Mouse (Mus musculus) kidney, embryonic 16.5 days (tissue): ENCODE data around the gene Gm7982. TPM values are rescaled to one million over a fixed set of nuclear protein-coding genes. Genes with fewer than 3 reads are reported as not detected.
"Not testable (repeated sequence)": the region's sequence is repeated elsewhere in the genome, so short reads cannot be mapped to it uniquely, and the experiment has no call there.

ENCODE experiments used
- ATAC-seq: fragments of 200-750 bp; cut with Nextera tagmentation; 2 replicates; pipeline ENCODE4 v1.8.0; 2017; ENCODE audit warnings: moderate TSS enrichment; ENCODE audit not compliant: low FRiP score, low TSS enrichment
- H3K27ac ChIP-seq: fragments of 300-500 bp; sonication (generic); 2 replicates; pipeline ENCODE4 v1.5.1; 2014; ENCODE audit warnings: low read length
- H3K27me3 ChIP-seq: fragments of 300-500 bp; sonication (generic); 2 replicates; pipeline ENCODE4 v1.6.1; 2014; ENCODE audit warnings: low read length, control low read depth, mixed read lengths; ENCODE audit not compliant: insufficient read depth
- H3K36me3 ChIP-seq: fragments of 300-500 bp; sonication (generic); 2 replicates; pipeline ENCODE4 v1.6.1; 2014; ENCODE audit warnings: low read length, control low read depth, mixed read lengths; ENCODE audit not compliant: insufficient read depth
- H3K4me1 ChIP-seq: fragments of 300-500 bp; sonication (generic); 2 replicates; pipeline ENCODE4 v1.6.1; 2014; ENCODE audit warnings: low read length, control low read depth, mixed read lengths; ENCODE audit not compliant: insufficient read depth
- H3K4me2 ChIP-seq: fragments of 300-500 bp; sonication (generic); replicated peaks from 2 replicates; pipeline ENCODE4 v1.6.1; 2014; ENCODE audit warnings: low read depth, low read length
- H3K4me3 ChIP-seq: fragments of 300-500 bp; sonication (generic); 2 replicates; pipeline ENCODE4 v1.5.1; 2014; ENCODE audit warnings: mild to moderate bottlenecking, low read length
- H3K9ac ChIP-seq: fragments of 300-500 bp; sonication (generic); replicated peaks from 2 replicates; pipeline ENCODE4 v1.6.1; 2014; ENCODE audit warnings: low read length
- H3K9me3 ChIP-seq: fragments of 300-500 bp; sonication (generic); 2 replicates; pipeline ENCODE4 v1.6.1; 2016; ENCODE audit warnings: low read length, control low read depth
- WGBS: fragments of 180-500 bp; shearing (Covaris S2); extraction: QIAGEN DNeasy Blood & Tissue Kit; methylation state at CpG from one replicate; pipeline ENCODE4 v1.1.7; 2014; 5-methylcytosine and 5-hydroxymethylcytosine counted together
- polyA plus RNA-seq: library from polyadenylated mRNA; unstranded; fragments of >200 nt; fragmentation: Nextera tagmentation; extraction: Ambion mirVana; gene quantifications from 2 replicates; pipeline ENCODE4 v1.2.1, GENCODE M21; 2015

The Gm7982 gene
- polyA plus RNA-seq, result not detected in 2 replicates

GRCm38 (mm10) chr5:95741714-95742113, at the start of gene Gm7982:
TSS of gene Gm7982 (plus strand) at chr5:95742014.
- WGBS, result no CpG with 5 or more reads among the region's 3 CpGs

GRCm38 (mm10) chr5:95736073-95736472, 5.7 kb upstream of the Gm7982 start, which contains the start of gene Gm7978:
TSS of gene Gm7978 (minus strand) at chr5:95736173.
- not testable (repeated sequence) for H3K4me3 ChIP-seq, H3K36me3 ChIP-seq, H3K4me2 ChIP-seq, H3K9me3 ChIP-seq, H3K27me3 ChIP-seq, ATAC-seq, H3K27ac ChIP-seq, H3K9ac ChIP-seq, H3K4me1 ChIP-seq
- WGBS, result no CpG with 5 or more reads among the region's 1 CpGs

More at GRCm38 (mm10) chr5:95741714-95742113, at the start of gene Gm7982:
- H3K36me3 ChIP-seq, H3K27me3 ChIP-seq, H3K27ac ChIP-seq, H3K4me3 ChIP-seq, H3K9ac ChIP-seq, H3K9me3 ChIP-seq, H3K4me1 ChIP-seq, H3K4me2 ChIP-seq, ATAC-seq: not testable (repeated sequence)

DNA sequence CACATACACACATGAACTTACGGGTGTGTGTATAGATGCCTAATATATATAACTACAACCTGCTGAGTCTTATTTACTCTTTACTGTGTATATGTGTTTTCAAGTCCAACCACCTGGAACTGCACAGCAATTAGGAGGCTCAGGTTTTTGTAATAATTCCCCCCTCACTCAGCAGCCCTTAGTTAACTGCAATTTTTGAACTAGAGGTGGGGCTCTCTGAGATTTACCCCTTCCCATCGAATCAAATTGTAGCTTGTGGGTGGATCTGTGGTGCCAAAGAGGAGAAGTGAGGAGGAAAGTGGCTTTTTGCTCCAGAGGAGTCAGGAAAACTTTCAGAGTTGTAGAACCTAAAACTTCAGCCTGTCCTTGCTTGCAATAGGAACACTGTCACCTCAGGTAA, 33.9 kb downstream of the Gm7982 start, which contains the start of gene E330014E10Rik:
TSS of gene E330014E10Rik (plus strand) at position 301 of the 400 bp plus-strand sequence.
- whole genome bisulfite sequencing, result no CpG with 5 or more reads among the region's 2 CpGs
- H3K9me3 ChIP-seq, ATAC-seq, H3K9ac ChIP-seq, H3K4me3 ChIP-seq, H3K4me2 ChIP-seq, H3K27ac ChIP-seq, H3K27me3 ChIP-seq, H3K4me1 ChIP-seq, H3K36me3 ChIP-seq: not testable (repeated sequence)

Other genes with a start within 250 kb of the Gm7982 start
- gene Gm3286, start 231.3 kb upstream of the Gm7982 start, polyA plus RNA-seq, result not detected in 2 replicates
- not detected in 2 replicates for gene Gm7971, start 147.1 kb upstream of the Gm7982 start, polyA plus RNA-seq
- not detected in 2 replicates for gene Gm7978, start 5.8 kb upstream of the Gm7982 start, polyA plus RNA-seq
- gene E330014E10Rik, start 34.0 kb downstream of the Gm7982 start, polyA plus RNA-seq, result not detected in 2 replicates
- gene Cxcl13, start 214.9 kb downstream of the Gm7982 start, polyA plus RNA-seq, result 6.5 and 6.6 TPM in 2 replicates